Mouse (Mus musculus) bone marrow macrophage, adult 2 months (primary cell): ENCODE results near the gene Gm11172. TPM values are rescaled to one million over a fixed set of nuclear protein-coding genes. Genes with fewer than 3 reads are reported as not detected.

Experiments used
- H3K27ac ChIP-seq: 2 replicates; pipeline ENCODE4 v1.5.1; 2012; ENCODE audit warnings: low read depth, low read length; ENCODE audit not compliant: insufficient read depth
- H3K4me1 ChIP-seq: 2 replicates; pipeline ENCODE4 v1.6.1; 2012; ENCODE audit warnings: low read length; ENCODE audit not compliant: control insufficient read depth, insufficient read depth
- H3K4me3 ChIP-seq: 2 replicates; pipeline ENCODE4 v1.5.1; 2012; ENCODE audit warnings: mild to moderate bottlenecking, low read length, moderate library complexity; ENCODE audit not compliant: insufficient read depth
- CTCF ChIP-seq: IDR thresholded peaks from 2 replicates; pipeline ENCODE4 v1.5.1; 2012; ENCODE audit warnings: low read depth, mild to moderate bottlenecking, low read length, moderate library complexity
- POLR2A ChIP-seq: IDR thresholded peaks from 2 replicates; pipeline ENCODE4 v1.6.1; 2012; ENCODE audit warnings: mild to moderate bottlenecking, low read depth, low read length, borderline replicate concordance
- polyA plus RNA-seq: library from polyadenylated mRNA; stranded (reverse); fragments of >200 nt; gene quantifications from 2 replicates; pipeline ENCODE4 v1.2.4, GENCODE M21; 2012; ENCODE audit not compliant: missing spikeins, insufficient read depth, insufficient read length

Gene Gm11172
- polyA plus RNA-seq, 1 experiment = not detected

DNA sequence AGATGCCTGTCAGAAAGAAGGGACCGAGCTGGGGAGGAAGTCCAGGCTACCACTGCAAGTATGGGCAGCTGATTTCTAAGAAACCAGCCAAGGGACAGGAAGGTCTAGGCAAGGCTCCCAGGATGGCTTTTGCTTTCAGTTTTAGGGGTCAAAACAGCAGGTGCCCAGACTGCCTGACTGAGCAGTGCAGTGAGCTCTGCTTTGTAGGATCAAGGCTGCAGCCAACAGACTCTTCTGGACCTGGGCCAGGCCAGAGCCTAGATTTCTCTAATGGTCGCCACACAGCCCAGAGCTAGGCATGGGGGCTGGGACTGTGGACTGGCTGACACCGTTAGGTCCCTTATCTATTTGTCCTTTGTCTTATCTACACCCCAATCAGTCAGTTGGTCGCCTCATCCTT, 38.0 kb upstream of the Gm11172 start:
- Histone ChIP-seq H3K4me3 (no peak overlapping the region), H3K4me1 (no peaks in the 10 kb centered on the region), H3K27ac (no peak overlapping the region)
- TF ChIP-seq CTCF (no peak), POLR2A (no peak)

- TF ChIP-seq CTCF (no peak), POLR2A (no peak)
- Histone ChIP-seq H3K4me1 (no peaks in the 10 kb centered on the region), H3K4me3 (no peak overlapping the region), H3K27ac (no peak overlapping the region)
Measured at GRCm38 (mm10) chr16:10776322-10776721, 36.4 kb upstream of the Gm11172 start.

- no peak for TF ChIP-seq CTCF
- no peak for TF ChIP-seq POLR2A
- H3K4me3 ChIP-seq = no peak overlapping the region
- H3K4me1 ChIP-seq = peaks cover 5% of the 10 kb centered on the region; the same call in 1 of the 2 replicates
- no peak overlapping the region for H3K27ac ChIP-seq
Measured at GRCm38 (mm10) chr16:10777579-10778160, 35.0 kb upstream of the Gm11172 start.

GRCm38 (mm10) chr16:10780631-10781120, 32.0 kb upstream of the Gm11172 start:
- peaks cover 5% of the 10 kb centered on the region; the same call in 1 of the 2 replicates for H3K4me1 ChIP-seq
- no peak overlapping the region for H3K4me3 ChIP-seq
- no peak overlapping the region for H3K27ac ChIP-seq
- TF ChIP-seq POLR2A = no peak
- no peak for TF ChIP-seq CTCF

- Histone ChIP-seq H3K27ac (no peak overlapping the region), H3K4me1 (peaks cover 5% of the 10 kb centered on the region; the same call in 1 of the 2 replicates), H3K4me3 (no peak overlapping the region)
- TF ChIP-seq CTCF = no peak
- TF ChIP-seq POLR2A = no peak
Measured at GRCm38 (mm10) chr16:10781862-10782371, 30.8 kb upstream of the Gm11172 start.

DNA sequence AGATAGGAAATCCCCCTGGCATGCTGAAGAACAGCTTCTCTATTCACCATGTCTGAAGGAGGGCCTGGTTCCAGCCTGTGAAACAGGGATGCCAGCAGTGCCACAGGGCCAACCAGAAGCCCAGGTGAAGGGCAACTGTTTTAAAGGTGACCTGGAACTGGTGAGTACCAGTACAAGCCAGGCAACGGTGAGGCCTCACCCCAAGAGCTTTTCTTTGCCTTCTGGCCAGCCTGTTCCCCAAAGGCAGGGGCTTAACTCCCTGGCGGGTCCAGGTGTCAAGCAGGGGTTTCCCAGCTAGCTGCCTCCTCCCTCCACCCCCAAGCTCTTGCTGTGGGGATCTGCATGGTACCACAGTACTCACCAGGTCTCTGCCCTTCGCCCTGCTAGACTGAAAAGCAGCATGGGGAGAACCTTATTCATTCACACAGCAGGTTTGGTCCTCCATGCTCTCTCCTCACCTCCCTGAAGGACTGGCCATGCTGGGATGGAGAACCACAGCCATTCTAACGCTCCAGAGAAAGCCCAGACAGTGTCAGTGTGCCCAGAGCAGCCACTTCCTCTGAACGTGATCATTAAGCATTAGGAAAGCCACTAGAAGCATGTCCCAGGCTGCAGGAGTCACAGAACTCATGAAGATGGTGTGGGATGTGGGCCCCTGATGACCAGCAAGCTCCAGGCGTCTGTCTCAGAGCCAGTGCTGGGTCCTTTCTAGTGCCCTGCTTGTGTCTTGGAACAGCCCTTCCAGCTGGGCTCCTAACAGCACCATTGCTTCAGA, 30.2 kb upstream of the Gm11172 start:
- Histone ChIP-seq H3K27ac (no peak overlapping the region), H3K4me3 (no peak overlapping the region), H3K4me1 (peaks cover 5% of the 10 kb centered on the region; the same call in 1 of the 2 replicates)
- TF ChIP-seq POLR2A = no peak
- no peak for TF ChIP-seq CTCF

DNA sequence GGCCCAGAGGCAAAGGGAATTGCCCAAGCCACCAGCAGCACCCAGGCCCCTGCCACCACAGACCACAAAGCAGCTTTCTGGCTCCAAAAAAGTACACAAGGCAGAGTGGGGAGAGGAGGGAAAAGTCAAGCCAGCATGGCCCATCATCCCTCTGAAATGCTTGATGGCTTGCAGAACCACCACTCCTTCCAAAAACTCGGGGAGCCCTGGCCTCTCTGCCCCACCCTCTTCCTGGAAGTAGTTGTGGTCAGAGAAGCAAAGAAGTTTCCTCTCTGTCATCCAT, 29.6 kb upstream of the Gm11172 start:
- Histone ChIP-seq H3K27ac (no peak overlapping the region), H3K4me3 (no peak overlapping the region)

DNA sequence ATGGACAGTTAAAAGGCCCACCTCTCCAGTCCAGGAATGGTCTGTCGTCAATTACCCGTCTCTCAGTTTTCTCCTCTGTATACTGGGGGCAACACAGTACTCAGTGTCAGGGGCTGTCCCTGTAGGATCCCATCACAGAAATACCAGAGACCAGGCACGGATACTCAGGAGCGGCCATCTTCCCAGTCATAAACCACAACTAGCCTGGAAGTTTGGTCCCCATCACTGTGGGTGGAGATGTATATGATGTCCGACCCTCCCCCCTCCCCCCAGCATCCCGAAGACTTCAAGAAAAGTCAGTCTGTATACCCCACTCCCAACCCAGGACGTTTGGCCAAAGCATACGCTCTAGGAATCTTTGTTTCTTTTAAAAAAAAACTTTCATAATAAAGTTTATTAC, 29.3 kb upstream of the Gm11172 start:
- TF ChIP-seq CTCF (no peak), POLR2A (no peak)
- H3K4me3 ChIP-seq = no peak overlapping the region
- no peak overlapping the region for H3K27ac ChIP-seq
- peaks cover 5% of the 10 kb centered on the region; the same call in 1 of the 2 replicates for H3K4me1 ChIP-seq

More for the DNA sequence above, 29.6 kb upstream of the Gm11172 start:
- no peak for TF ChIP-seq CTCF
- no peak for TF ChIP-seq POLR2A
- peaks cover 5% of the 10 kb centered on the region; the same call in 1 of the 2 replicates for H3K4me1 ChIP-seq

DNA sequence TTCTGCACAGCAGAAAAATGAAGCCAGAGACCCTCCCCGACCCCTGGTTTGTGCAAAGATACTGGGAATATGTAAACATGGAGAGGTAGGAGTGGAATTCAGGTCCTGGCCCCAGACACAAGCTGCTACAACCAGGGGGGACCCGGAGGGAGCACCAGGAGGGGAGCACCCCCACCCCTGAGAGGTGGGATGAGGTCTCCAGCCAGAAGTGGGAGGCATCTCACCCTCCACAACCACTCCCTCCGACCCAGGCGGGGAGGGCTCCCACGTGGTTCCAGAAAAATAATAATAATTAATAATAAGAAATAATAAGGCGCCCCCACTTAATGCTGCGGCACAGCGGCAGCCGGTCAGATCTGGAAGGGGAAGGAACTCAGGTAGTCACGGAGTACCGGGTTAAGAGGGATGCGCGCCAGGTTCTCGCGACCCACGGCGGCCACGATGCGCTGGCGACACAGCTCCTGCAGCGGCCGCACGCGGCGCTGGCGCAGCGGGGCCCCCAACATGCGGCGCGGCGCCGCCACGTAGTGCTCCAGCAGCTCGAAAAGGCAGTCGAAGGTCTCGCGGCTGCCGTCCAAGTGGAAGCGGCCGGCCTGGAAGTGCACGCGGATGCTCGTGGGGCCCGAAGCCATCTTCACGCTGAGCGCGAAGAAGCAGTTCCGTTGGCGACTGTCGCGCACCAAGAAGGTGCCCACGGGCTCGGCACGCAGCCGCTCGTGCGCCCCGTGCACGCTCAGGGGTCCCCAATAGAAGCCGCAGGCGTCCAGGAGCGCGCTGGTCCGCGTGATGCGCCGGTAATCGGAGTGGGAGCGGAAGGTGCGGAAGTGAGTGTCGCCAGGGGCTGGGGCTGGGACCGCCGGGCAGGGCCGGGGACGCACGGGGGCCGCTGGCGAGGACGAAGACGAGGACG, 28.6 kb upstream of the Gm11172 start:
- no peak for TF ChIP-seq CTCF
- no peak overlapping the region for H3K27ac ChIP-seq
- peak overlapping the region; percentile 81 for H3K4me3 ChIP-seq
- H3K4me1 ChIP-seq = peaks cover 5% of the 10 kb centered on the region; the same call in 1 of the 2 replicates
